Mouse (Mus musculus) macrophage (primary cell): ENCODE measurements around the gene Focad. TPM values are rescaled to one million over a fixed set of nuclear protein-coding genes. Genes with fewer than 3 reads are reported as not detected.

Source experiments
- H3K27ac ChIP-seq: fragments of 350-480 bp; formaldehyde crosslinking; 2 replicates; pipeline ENCODE4 v1.9.0; 2021
- H3K36me3 ChIP-seq: fragments of 350-480 bp; formaldehyde crosslinking; 2 replicates; pipeline ENCODE4 v1.9.0; 2021; ENCODE audit errors: inconsistent target
- H3K4me3 ChIP-seq: fragments of 350-480 bp; formaldehyde crosslinking; 2 replicates; pipeline ENCODE4 v1.9.0; 2021; ENCODE audit errors: inconsistent target
- H3K79me2 ChIP-seq: fragments of 350-480 bp; formaldehyde crosslinking; 2 replicates; pipeline ENCODE4 v1.9.0; 2021; ENCODE audit errors: inconsistent target
- WGBS: methylation state at CpG from one replicate; pipeline ENCODE4 v1.1.7; 2026; ENCODE audit warnings: inconsistent platforms; ENCODE audit not compliant: missing documents; 5-methylcytosine and 5-hydroxymethylcytosine counted together
- polyA plus RNA-seq: library from polyadenylated mRNA; stranded (reverse); fragments of 250-400 nt; gene quantifications from 3 replicates; pipeline ENCODE4 v1.2.4, GENCODE M21; 2018; ENCODE audit warnings: inconsistent platforms

The Focad gene
- polyA plus RNA-seq, 1 experiment from 2014 or later, result 5.9 TPM

GRCm38 (mm10) chr4:88438326-88438989, 344.0 kb downstream of the Focad start, which contains the start of gene Hacd4:
Gene Hacd4, minus strand, starts transcription at chr4:88438928.
- H3K36me3 ChIP-seq, result peaks cover 24% of the 10 kb centered on the region; the same call in 1 of the 2 replicates
- 2% methylated on average over 14 of the region's 14 CpGs for WGBS
- H3K27ac ChIP-seq, result peak within 1 kb of the TSS; percentile 96
- H3K4me3 ChIP-seq, result peak within 1 kb of the TSS; percentile 76
- peaks cover 49% of the 10 kb centered on the region for H3K79me2 ChIP-seq

- WGBS, result 19% methylated on average over 4 of the region's 4 CpGs
- H3K27ac ChIP-seq, result peak overlapping the region; percentile 96
Measured at GRCm38 (mm10) chr4:88438990-88439329, 344.5 kb downstream of the Focad start.

GRCm38 (mm10) chr4:88439669-88440123, 345.3 kb downstream of the Focad start:
- Histone ChIP-seq H3K4me3 (no peak overlapping the region), H3K27ac (peak overlapping the region; percentile 96), H3K79me2 (peaks cover 37% of the 10 kb centered on the region), H3K36me3 (peaks cover 15% of the 10 kb centered on the region; the same call in 1 of the 2 replicates)
- 6% methylated on average over 6 of the region's 6 CpGs for WGBS

More at GRCm38 (mm10) chr4:88438990-88439329, 344.5 kb downstream of the Focad start:
- peaks cover 22% of the 10 kb centered on the region; the same call in 1 of the 2 replicates for H3K36me3 ChIP-seq
- H3K4me3 ChIP-seq, result no peak overlapping the region
- peaks cover 44% of the 10 kb centered on the region for H3K79me2 ChIP-seq

GRCm38 (mm10) chr4:88440814-88441213, 346.4 kb downstream of the Focad start:
- Histone ChIP-seq H3K36me3 (0 out of 2 replicates have a peak, but pooled peaks cover 5% of the 10 kb centered on the region), H3K27ac (no peak overlapping the region), H3K4me3 (no peak overlapping the region), H3K79me2 (peaks cover 27% of the 10 kb centered on the region)
- whole genome bisulfite sequencing, result 92% methylated on average over 7 of the region's 7 CpGs

- Histone ChIP-seq H3K4me3 (no peak overlapping the region), H3K27ac (no peak overlapping the region), H3K36me3 (no peaks in the 10 kb centered on the region), H3K79me2 (no peaks in the 10 kb centered on the region)
- 62% methylated on average over 1 of the region's 2 CpGs for WGBS
Measured at GRCm38 (mm10) chr4:88448976-88449375, 354.5 kb downstream of the Focad start.

GRCm38 (mm10) chr4:88450087-88450765, 355.8 kb downstream of the Focad start:
- no peaks in the 10 kb centered on the region for H3K79me2 ChIP-seq
- no peak overlapping the region for H3K4me3 ChIP-seq
- 77% methylated on average over 1 of the region's 1 CpGs for WGBS
- H3K27ac ChIP-seq, result peak overlapping the region; percentile 42
- no peaks in the 10 kb centered on the region for H3K36me3 ChIP-seq

GRCm38 (mm10) chr4:88458093-88458492, 363.7 kb downstream of the Focad start:
- Histone ChIP-seq H3K79me2 (no peaks in the 10 kb centered on the region), H3K4me3 (no peak overlapping the region), H3K36me3 (no peaks in the 10 kb centered on the region), H3K27ac (no peak overlapping the region)
- WGBS, result 100% methylated on average over 1 of the region's 1 CpGs

- H3K36me3 ChIP-seq, result no peaks in the 10 kb centered on the region
- peak overlapping the region; percentile 25 for H3K27ac ChIP-seq
- WGBS, result 7% methylated on average over 2 of the region's 2 CpGs
- no peaks in the 10 kb centered on the region for H3K79me2 ChIP-seq
- H3K4me3 ChIP-seq, result no peak overlapping the region
Measured at GRCm38 (mm10) chr4:88458673-88459072, 364.2 kb downstream of the Focad start.

Other genes starting within 250 kb of the Focad start
- gene Mllt3, start 61.3 kb upstream of the Focad start, polyA plus RNA-seq, result 3.4 to 11.2 TPM (median 8.0 TPM) in 3 replicates